Mouse (Mus musculus) kidney, adult 2 months (tissue): ENCODE data around the gene Fignl2.

Experiments used
- CTCF ChIP-seq: fragments of 200-500 bp; conservative IDR thresholded peaks from 2 replicates; pipeline ENCODE4 v1.5.1; 2011; ENCODE audit warnings: low read depth, mild to moderate bottlenecking, control low read depth, low read length, moderate library complexity, mixed read lengths; ENCODE audit not compliant: insufficient read depth, insufficient read length
- POLR2A ChIP-seq: fragments of 200-500 bp; IDR thresholded peaks from one replicate; pipeline ENCODE4 v1.6.1; 2011; ENCODE audit warnings: low read depth, low read length, control low read depth

DNA sequence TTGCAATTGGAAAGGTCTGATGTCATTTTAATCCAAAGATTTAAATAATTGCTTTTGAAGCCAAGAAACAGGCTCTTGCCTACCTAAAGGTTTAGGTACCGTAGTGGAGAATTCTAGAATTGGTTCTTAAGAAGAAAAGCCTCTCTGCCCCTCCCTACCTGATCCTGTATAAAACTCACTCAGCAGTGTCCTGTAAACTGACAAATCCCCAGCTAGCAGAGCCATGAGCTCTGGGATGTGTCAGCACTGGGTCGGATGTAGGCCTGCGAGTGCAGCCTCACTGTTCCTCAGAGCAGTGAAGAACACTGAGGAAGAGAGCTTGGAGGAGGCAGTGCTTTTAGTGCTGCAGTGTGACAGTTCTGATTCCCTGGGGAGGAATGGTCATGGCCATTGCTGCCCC lies 73.8 kb downstream of the Fignl2 start:
- TF ChIP-seq POLR2A (no peak), CTCF (no peak)
